Mouse (Mus musculus) liver, embryonic 16.5 days (tissue): ENCODE measurements around the gene Scgb2b27. TPM values are rescaled to one million over a fixed set of nuclear protein-coding genes. Genes with fewer than 3 reads are reported as not detected.
"Not testable (repeated sequence)": the region's sequence is repeated elsewhere in the genome, so short reads cannot be mapped to it uniquely, and the experiment has no call there.

ENCODE experiments used
- ATAC-seq: fragments of 200-750 bp; cut with Nextera tagmentation; 2 replicates; pipeline ENCODE4 v1.8.0; 2017; ENCODE audit warnings: low read depth, mild to moderate bottlenecking, moderate number of reproducible peaks, moderate library complexity
- H3K27ac ChIP-seq: fragments of 300-500 bp; sonication (generic); 2 replicates; pipeline ENCODE4 v1.5.1; 2014; ENCODE audit warnings: mild to moderate bottlenecking, low read length
- H3K27me3 ChIP-seq: fragments of 300-500 bp; sonication (generic); 2 replicates; pipeline ENCODE4 v1.6.1; 2014; ENCODE audit warnings: low read depth, low read length, mixed read lengths; ENCODE audit not compliant: control insufficient read depth, insufficient read depth
- H3K36me3 ChIP-seq: fragments of 300-500 bp; sonication (generic); 2 replicates; pipeline ENCODE4 v1.6.1; 2014; ENCODE audit warnings: mild to moderate bottlenecking; ENCODE audit not compliant: control insufficient read depth, insufficient read depth
- H3K4me1 ChIP-seq: fragments of 300-500 bp; sonication (generic); 2 replicates; pipeline ENCODE4 v1.6.1; 2014; ENCODE audit warnings: low read depth, low read length, mixed read lengths; ENCODE audit not compliant: control insufficient read depth
- H3K4me2 ChIP-seq: fragments of 300-500 bp; sonication (generic); 2 replicates; pipeline ENCODE4 v1.6.1; 2014; ENCODE audit warnings: low read depth, low read length, mixed read lengths
- H3K4me3 ChIP-seq: fragments of 300-500 bp; sonication (generic); 2 replicates; pipeline ENCODE4 v1.5.1; 2014; ENCODE audit warnings: low read depth, mild to moderate bottlenecking, low read length
- H3K9ac ChIP-seq: fragments of 300-500 bp; sonication (generic); 2 replicates; pipeline ENCODE4 v1.6.1; 2014; ENCODE audit warnings: low read depth, low read length
- H3K9me3 ChIP-seq: fragments of 300-500 bp; sonication (generic); replicated peaks from 2 replicates; pipeline ENCODE4 v1.6.1; 2016; ENCODE audit warnings: low read length; ENCODE audit not compliant: control insufficient read depth
- WGBS: fragments of 180-500 bp; shearing (Covaris S2); extraction: QIAGEN DNeasy Blood & Tissue Kit; methylation state at CpG from one replicate; pipeline ENCODE4 v1.1.7; 2014; ENCODE audit not compliant: insufficient replicate concordance; 5-methylcytosine and 5-hydroxymethylcytosine counted together
- polyA plus RNA-seq: library from polyadenylated mRNA; unstranded; fragments of >200 nt; fragmentation: Nextera tagmentation; extraction: Ambion mirVana; gene quantifications from 2 replicates; pipeline ENCODE4 v1.2.1, GENCODE M21; 2015

Gene Scgb2b27
- not detected in 2 replicates for polyA plus RNA-seq

- ATAC-seq = no peak
- 38% methylated on average over 4 of the region's 4 CpGs for WGBS
- Histone ChIP-seq H3K4me2 (no peak within 1 kb of the TSS), H3K4me1 (no peaks in the 10 kb centered on the region), H3K36me3 (no peaks in the 10 kb centered on the region), H3K27ac (no peak within 1 kb of the TSS), H3K27me3 (no peaks in the 10 kb centered on the region), H3K9ac (no peak within 1 kb of the TSS), H3K4me3 (no peak within 1 kb of the TSS), H3K9me3 (no peaks in the 10 kb centered on the region; the same call in none of the 2 replicates)
Observed at GRCm38 (mm10) chr7:34013842-34014241, at the start of gene Scgb2b27. Scgb2b27 (minus strand) TSS chr7:34013942.

- not testable (repeated sequence) for H3K4me3 ChIP-seq, H3K9ac ChIP-seq, H3K27me3 ChIP-seq, H3K9me3 ChIP-seq, H3K4me2 ChIP-seq, H3K36me3 ChIP-seq, H3K27ac ChIP-seq, H3K4me1 ChIP-seq, ATAC-seq
- WGBS = 64% methylated on average over 11 of the region's 11 CpGs
Observed at GRCm38 (mm10) chr7:34036076-34036815, 22.5 kb upstream of the Scgb2b27 start.

GRCm38 (mm10) chr7:34034579-34034978 is 20.8 kb upstream of the Scgb2b27 start:
- not testable (repeated sequence) for H3K36me3 ChIP-seq, ATAC-seq, H3K9ac ChIP-seq, H3K9me3 ChIP-seq, H3K4me1 ChIP-seq, H3K4me3 ChIP-seq, H3K4me2 ChIP-seq, H3K27me3 ChIP-seq, H3K27ac ChIP-seq
- 40% methylated on average over 2 of the region's 4 CpGs for WGBS

GRCm38 (mm10) chr7:34030026-34030425 is 16.3 kb upstream of the Scgb2b27 start:
- H3K4me2 ChIP-seq = no peak overlapping the region
- 75% methylated on average over 11 of the region's 11 CpGs for WGBS
- H3K9me3 ChIP-seq = peaks cover 4% of the 10 kb centered on the region
- H3K9ac ChIP-seq = no peak overlapping the region
- no peaks in the 10 kb centered on the region for H3K4me1 ChIP-seq
- no peak for ATAC-seq
- no peak overlapping the region for H3K27ac ChIP-seq
- no peaks in the 10 kb centered on the region for H3K27me3 ChIP-seq
- no peak overlapping the region for H3K4me3 ChIP-seq
- H3K36me3 ChIP-seq = no peaks in the 10 kb centered on the region

GRCm38 (mm10) chr7:34027202-34027601 is 13.5 kb upstream of the Scgb2b27 start:
- H3K27ac ChIP-seq, H3K9ac ChIP-seq, H3K4me2 ChIP-seq, H3K4me1 ChIP-seq, ATAC-seq, H3K27me3 ChIP-seq, H3K4me3 ChIP-seq, H3K36me3 ChIP-seq, H3K9me3 ChIP-seq: not testable (repeated sequence)
- 57% methylated on average over 9 of the region's 9 CpGs for WGBS

GRCm38 (mm10) chr7:34025641-34026040 is 11.9 kb upstream of the Scgb2b27 start:
- Histone ChIP-seq H3K4me2 (no peak overlapping the region), H3K9ac (no peak overlapping the region), H3K27me3 (no peaks in the 10 kb centered on the region), H3K4me1 (no peaks in the 10 kb centered on the region), H3K9me3 (peaks cover 4% of the 10 kb centered on the region), H3K4me3 (no peak overlapping the region), H3K27ac (no peak overlapping the region), H3K36me3 (no peaks in the 10 kb centered on the region)
- WGBS = 55% methylated on average over 4 of the region's 4 CpGs
- ATAC-seq = no peak

- WGBS = 52% methylated on average over 1 of the region's 1 CpGs
- H3K27ac ChIP-seq, H3K27me3 ChIP-seq, H3K36me3 ChIP-seq, H3K9ac ChIP-seq, H3K9me3 ChIP-seq, H3K4me2 ChIP-seq, ATAC-seq, H3K4me1 ChIP-seq, H3K4me3 ChIP-seq: not testable (repeated sequence)
Observed at GRCm38 (mm10) chr7:34021183-34021582, 7.4 kb upstream of the Scgb2b27 start, which contains the start of gene Scgb1b27. Scgb1b27 (plus strand) TSS chr7:34021483.

- H3K36me3 ChIP-seq, H3K4me1 ChIP-seq, ATAC-seq, H3K4me2 ChIP-seq, H3K27ac ChIP-seq, H3K27me3 ChIP-seq, H3K9me3 ChIP-seq, H3K9ac ChIP-seq, H3K4me3 ChIP-seq: not testable (repeated sequence)
- 19% methylated on average over 8 of the region's 9 CpGs for WGBS
Observed at GRCm38 (mm10) chr7:33982281-33982680, 31.5 kb downstream of the Scgb2b27 start.
